12 mouse cellular contexts compared by ENCODE assay signal in the genomic region with DNA sequence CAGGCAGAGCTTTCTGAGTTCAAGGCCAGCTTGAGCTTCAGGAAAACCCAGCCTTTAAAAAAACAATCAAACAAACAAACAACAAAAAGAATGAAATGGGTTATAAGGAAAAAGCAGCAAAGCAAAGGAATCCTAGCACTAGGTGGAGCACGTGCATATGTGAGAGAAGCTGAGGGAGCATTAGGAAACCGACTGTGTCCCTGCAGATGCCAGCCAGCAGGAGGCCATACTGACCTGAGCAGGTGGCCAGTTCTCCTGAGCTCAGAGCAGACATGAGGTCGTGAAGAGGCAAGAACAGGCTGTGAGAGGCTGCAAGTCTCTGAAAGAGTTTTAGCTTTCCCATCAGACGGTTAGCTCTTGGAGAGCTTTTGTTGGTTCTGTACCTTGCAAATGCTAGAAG. TPM values are rescaled to one million over a fixed set of nuclear protein-coding genes. Genes with fewer than 3 reads are reported as not detected.
DNase-seq lines count a peak whose midpoint lies in the region; ATAC-seq and TF ChIP-seq lines count a peak whose summit lies in the region.
"Had no signal": no experiment of that assay in that cellular context is flagged by ENCODE, and none has a peak within 500 bp of the region (broad histone marks: within the 10 kb centered on the region; RNA-seq: fewer than 3 reads in every experiment).

No protein-coding gene starts in this region.

- no peak for ATAC-seq in hindbrain, postnatal 0 days
- no peak for ATAC-seq in hindbrain, embryonic 13.5 days (ENCODE audit: low FRiP score)
- no peak for ATAC-seq in liver, embryonic 14.5 days (ENCODE audit: insufficient read depth)
- ATAC-seq: midbrain, embryonic 15.5 days had no signal

- WGBS in hindbrain, postnatal 0 days, result 37% methylated on average over 4 of the region's 4 CpGs
- WGBS in hindbrain, embryonic 13.5 days, result 42% methylated on average over 4 of the region's 4 CpGs
- WGBS in liver, embryonic 14.5 days (ENCODE audit: insufficient replicate concordance), result 63% methylated on average over 4 of the region's 4 CpGs
- 58% methylated on average over 4 of the region's 4 CpGs for WGBS in forebrain, embryonic 10.5 days

- H3K9me3 ChIP-seq in hindbrain, postnatal 0 days (ENCODE audit: low read length), result no peaks in the 10 kb centered on the region
- no peaks in the 10 kb centered on the region for H3K9me3 ChIP-seq in hindbrain, embryonic 13.5 days
- no peaks in the 10 kb centered on the region for H3K9me3 ChIP-seq in liver, embryonic 14.5 days (ENCODE audit: control insufficient read depth, low read length)
- no peaks in the 10 kb centered on the region for H3K9me3 ChIP-seq in forebrain, embryonic 10.5 days
- H3K9me3 ChIP-seq: heart, embryonic 12.5 days; limb, embryonic 12.5 days; midbrain, embryonic 15.5 days had no signal

- no peak overlapping the region for H3K4me3 ChIP-seq in hindbrain, postnatal 0 days (ENCODE audit: low read length)
- no peak overlapping the region for H3K4me3 ChIP-seq in hindbrain, embryonic 13.5 days
- no peak overlapping the region for H3K4me3 ChIP-seq in liver, embryonic 14.5 days (ENCODE audit: insufficient read depth in 1 of 2, low read depth in 2 of 2, low read length in 2 of 2)
- H3K4me3 ChIP-seq in forebrain, embryonic 10.5 days, result no peak overlapping the region
- H3K4me3 ChIP-seq: heart, embryonic 12.5 days; limb, embryonic 12.5 days; midbrain, embryonic 15.5 days had no signal

- peaks cover 63% of the 10 kb centered on the region for H3K36me3 ChIP-seq in hindbrain, postnatal 0 days (ENCODE audit: insufficient read depth, low read length)
- peaks cover 93% of the 10 kb centered on the region for H3K36me3 ChIP-seq in hindbrain, embryonic 13.5 days
- peaks cover 51% of the 10 kb centered on the region for H3K36me3 ChIP-seq in liver, embryonic 14.5 days (replicated peaks; ENCODE audit: control insufficient read depth, insufficient read depth, low read depth)
- peaks cover 100% of the 10 kb centered on the region for H3K36me3 ChIP-seq in forebrain, embryonic 10.5 days (replicated peaks)

- H3K9ac ChIP-seq in hindbrain, postnatal 0 days (replicated peaks; ENCODE audit: low read length), result no peak overlapping the region
- H3K9ac ChIP-seq in hindbrain, embryonic 13.5 days, result no peak overlapping the region
- H3K9ac ChIP-seq in liver, embryonic 14.5 days (replicated peaks), result no peak overlapping the region
- H3K9ac ChIP-seq: heart, embryonic 12.5 days; limb, embryonic 12.5 days; midbrain, embryonic 15.5 days had no signal

- H3K27ac ChIP-seq in hindbrain, postnatal 0 days, result no peak overlapping the region
- H3K27ac ChIP-seq in hindbrain, embryonic 13.5 days, result no peak overlapping the region
- H3K27ac ChIP-seq in liver, embryonic 14.5 days, result no peak overlapping the region
- no peak overlapping the region for H3K27ac ChIP-seq in forebrain, embryonic 10.5 days
- H3K27ac ChIP-seq: limb, embryonic 12.5 days; midbrain, embryonic 15.5 days had no signal

- H3K4me2 ChIP-seq in hindbrain, postnatal 0 days (ENCODE audit: low read depth, low read length), result no peak overlapping the region
- no peak overlapping the region for H3K4me2 ChIP-seq in hindbrain, embryonic 13.5 days
- H3K4me2 ChIP-seq in liver, embryonic 14.5 days (ENCODE audit: low read depth), result no peak overlapping the region
- H3K4me2 ChIP-seq: heart, embryonic 12.5 days; limb, embryonic 12.5 days; midbrain, embryonic 15.5 days had no signal

- peak; percentile 57 for TF ChIP-seq CTCF in hindbrain, postnatal 0 days (IDR thresholded peaks at IDR 0.05; ENCODE audit: low read depth)
- peak; percentile 60 for TF ChIP-seq CTCF in liver, embryonic 14.5 days (IDR thresholded peaks at IDR 0.05; ENCODE audit: low read depth)

- DNase-seq in hindbrain, postnatal 0 days (ENCODE audit: low spot score), result no peak
- DNase-seq in ES-CJ7 (ENCODE audit: low read depth, low spot score), result peak; percentile 20
- peak; percentile 22 for DNase-seq in brain, adult 2 months (ENCODE audit: low read depth, low spot score)
- no peak for DNase-seq in liver, embryonic 14.5 days (ENCODE audit: low read depth in 3 of 3, low spot score in 3 of 3)
- no peak for DNase-seq in Muller cell, postnatal 12 days (ENCODE audit: inconsistent ontology term)
- no peak for DNase-seq in frontal cortex, postnatal 25 days (ENCODE audit: low spot score in 2 of 2)
- DNase-seq in forebrain, embryonic 10.5 days (ENCODE audit: extremely low spot score, low spot score), result no peak
- DNase-seq: thymus, postnatal 25 days had no signal

- no peaks in the 10 kb centered on the region for H3K27me3 ChIP-seq in hindbrain, postnatal 0 days (ENCODE audit: insufficient read depth, low read length)
- no peaks in the 10 kb centered on the region for H3K27me3 ChIP-seq in hindbrain, embryonic 13.5 days
- no peaks in the 10 kb centered on the region for H3K27me3 ChIP-seq in liver, embryonic 14.5 days (ENCODE audit: control insufficient read depth, insufficient read depth, low read length)
- no peaks in the 10 kb centered on the region for H3K27me3 ChIP-seq in forebrain, embryonic 10.5 days (ENCODE audit: poor library complexity, severe bottlenecking)
- H3K27me3 ChIP-seq: heart, embryonic 12.5 days; limb, embryonic 12.5 days; midbrain, embryonic 15.5 days had no signal

- no peak for TF ChIP-seq EP300 in liver, embryonic 14.5 days (IDR thresholded peaks at IDR 0.05; ENCODE audit: low read depth)

- no peaks in the 10 kb centered on the region for H3K4me1 ChIP-seq in hindbrain, postnatal 0 days (ENCODE audit: insufficient read depth, low read length)
- H3K4me1 ChIP-seq in hindbrain, embryonic 13.5 days (replicated peaks), result no peaks in the 10 kb centered on the region
- H3K4me1 ChIP-seq in liver, embryonic 14.5 days (replicated peaks; ENCODE audit: control insufficient read depth in 2 of 2, insufficient read depth in 2 of 2, low read length in 1 of 2), result no peaks in the 10 kb centered on the region
- H3K4me1 ChIP-seq in forebrain, embryonic 10.5 days, result no peaks in the 10 kb centered on the region
- H3K4me1 ChIP-seq: heart, embryonic 12.5 days; limb, embryonic 12.5 days; midbrain, embryonic 15.5 days had no signal

RNA-seq across cellular contexts. Expression of gene Gtf3c4, which starts 10.9 kb away (rescaled TPM):
- total RNA-seq in hindbrain, postnatal 0 days (2014; rRNA removed), result 64.3 and 111 TPM in 2 replicates
- 12.8 and 14.5 TPM in 2 replicates for polyA plus RNA-seq in hindbrain, postnatal 0 days (2015; fragmentation: Nextera tagmentation; extraction: Ambion mirVana)
- 18.2 and 18.6 TPM in 2 replicates for polyA plus RNA-seq in hindbrain, embryonic 13.5 days (2015; fragmentation: Nextera tagmentation; extraction: Ambion mirVana)
- polyA plus RNA-seq in liver, embryonic 14.5 days (2012; rRNA removed), result 3.1 and 4.2 TPM in 2 replicates
- polyA plus RNA-seq in liver, embryonic 14.5 days (2014; fragmentation: Nextera tagmentation; extraction: Ambion mirVana), result 5.6 and 6.1 TPM in 2 replicates
- 22.7 and 24.4 TPM in 2 replicates for polyA plus RNA-seq in forebrain, embryonic 10.5 days (2016; fragmentation: Nextera tagmentation; extraction: Ambion mirVana)

RNA-seq across cellular contexts. Expression of gene Ddx31, which starts 10.9 kb away (rescaled TPM):
- total RNA-seq in hindbrain, postnatal 0 days (2014; rRNA removed), result 17.4 and 18.6 TPM in 2 replicates
- 10.2 and 11.0 TPM in 2 replicates for polyA plus RNA-seq in hindbrain, postnatal 0 days (2015; fragmentation: Nextera tagmentation; extraction: Ambion mirVana)
- polyA plus RNA-seq in hindbrain, embryonic 13.5 days (2015; fragmentation: Nextera tagmentation; extraction: Ambion mirVana), result 14.1 and 15.9 TPM in 2 replicates
- polyA plus RNA-seq in liver, embryonic 14.5 days (2012; rRNA removed), result 2.6 and 3.5 TPM in 2 replicates
- polyA plus RNA-seq in liver, embryonic 14.5 days (2014; fragmentation: Nextera tagmentation; extraction: Ambion mirVana), result 5.0 and 5.7 TPM in 2 replicates
- polyA plus RNA-seq in forebrain, embryonic 10.5 days (2016; fragmentation: Nextera tagmentation; extraction: Ambion mirVana), result 20.9 and 22.9 TPM in 2 replicates

Comparison
In these comparisons a context has a peak if more than half of its experiments do, and no peak if none do; other contexts are left out.
1. DNase-seq: peak in ES-CJ7 (single experiment) and brain, adult 2 months (single experiment); none in hindbrain, postnatal 0 days (single experiment), liver, embryonic 14.5 days (0 of 3), Muller cell, postnatal 12 days (single experiment), frontal cortex, postnatal 25 days (0 of 2) and forebrain, embryonic 10.5 days (single experiment).